Mouse (Mus musculus): ENCODE data around the gene Clstn1. TPM values are rescaled to one million over a fixed set of nuclear protein-coding genes. Genes with fewer than 3 reads are reported as not detected.
"Not testable (repeated sequence)": the region's sequence is repeated elsewhere in the genome, so short reads cannot be mapped to it uniquely, and the experiment has no call there.

The Clstn1 gene
- total RNA-seq, 2 experiments from 2014 or later, result 1,374 to 1,386 TPM

GRCm38 (mm10) chr4:149594913-149595581 lies 8.8 kb downstream of the Clstn1 start:
- no peak for DNase-seq (ENCODE audit: low spot score in 2 of 2)

- no peak for DNase-seq (ENCODE audit: low spot score in 2 of 2)
Measured at GRCm38 (mm10) chr4:149597641-149598208, 11.5 kb downstream of the Clstn1 start.

- no peak for DNase-seq (ENCODE audit: low spot score in 2 of 2)
Measured at GRCm38 (mm10) chr4:149599549-149599948, 13.3 kb downstream of the Clstn1 start.

- DNase-seq (ENCODE audit: low spot score in 2 of 2), result no peak
Measured at GRCm38 (mm10) chr4:149600130-149600529, 13.9 kb downstream of the Clstn1 start.

GRCm38 (mm10) chr4:149601484-149601883 lies 15.2 kb downstream of the Clstn1 start:
- no peak for DNase-seq (ENCODE audit: low spot score in 2 of 2)

- no peak for DNase-seq (ENCODE audit: low spot score in 2 of 2)
Measured at GRCm38 (mm10) chr4:149602236-149602635, 16.0 kb downstream of the Clstn1 start.

GRCm38 (mm10) chr4:149603860-149604259 lies 17.6 kb downstream of the Clstn1 start:
- no peak for DNase-seq (ENCODE audit: low spot score in 2 of 2)

- DNase-seq (ENCODE audit: low spot score in 2 of 2), result no peak
Measured at GRCm38 (mm10) chr4:149604518-149604917, 18.2 kb downstream of the Clstn1 start.

GRCm38 (mm10) chr4:149606056-149606455 lies 19.8 kb downstream of the Clstn1 start:
- no peak for DNase-seq (ENCODE audit: low spot score in 2 of 2)

- no peak for DNase-seq (ENCODE audit: low spot score in 2 of 2)
Measured at GRCm38 (mm10) chr4:149606766-149607358, 20.6 kb downstream of the Clstn1 start.

GRCm38 (mm10) chr4:149607591-149608308 lies 21.5 kb downstream of the Clstn1 start:
- no peak for DNase-seq (ENCODE audit: low spot score in 2 of 2)

- no peak for DNase-seq (ENCODE audit: low spot score in 2 of 2)
Measured at GRCm38 (mm10) chr4:149608309-149608638, 22.0 kb downstream of the Clstn1 start.

- DNase-seq (ENCODE audit: low spot score in 2 of 2), result peak; percentile 42 to 55
Measured at GRCm38 (mm10) chr4:149609256-149610025, 23.2 kb downstream of the Clstn1 start.

- peak in 1 of 2 experiments; percentile 52 for DNase-seq (ENCODE audit: low spot score in 2 of 2)
Measured at GRCm38 (mm10) chr4:149611376-149612044, 25.2 kb downstream of the Clstn1 start.

- DNase-seq (ENCODE audit: low spot score in 2 of 2), result not testable (repeated sequence)
Measured at GRCm38 (mm10) chr4:149613497-149613896, 27.2 kb downstream of the Clstn1 start.

GRCm38 (mm10) chr4:149614869-149615268 lies 28.6 kb downstream of the Clstn1 start:
- no peak for DNase-seq (ENCODE audit: low spot score in 2 of 2)

- DNase-seq (ENCODE audit: low spot score in 2 of 2), result not testable (repeated sequence)
Measured at GRCm38 (mm10) chr4:149616999-149617398, 30.7 kb downstream of the Clstn1 start.

GRCm38 (mm10) chr4:149619988-149620387 lies 33.7 kb downstream of the Clstn1 start:
- DNase-seq (ENCODE audit: low spot score in 2 of 2), result no peak

- no peak for DNase-seq (ENCODE audit: low spot score in 2 of 2)
Measured at GRCm38 (mm10) chr4:149621286-149621685, 35.0 kb downstream of the Clstn1 start.

GRCm38 (mm10) chr4:149623711-149624110 lies 37.4 kb downstream of the Clstn1 start:
- no peak for DNase-seq (ENCODE audit: low spot score in 2 of 2)

GRCm38 (mm10) chr4:149626809-149627208 lies 40.5 kb downstream of the Clstn1 start:
- DNase-seq (ENCODE audit: low spot score in 2 of 2), result no peak

Measured in left cerebral cortex, adult 18-20 months (tissue).